Mouse (Mus musculus) embryonic facial prominence, embryonic 13.5 days (tissue): ENCODE results near the gene Cenpi. TPM values are rescaled to one million over a fixed set of nuclear protein-coding genes. Genes with fewer than 3 reads are reported as not detected.
A peak's percentile ranks its signal among the peaks of the same experiment; 100 is the strongest.
"Not testable (repeated sequence)": the region's sequence is repeated elsewhere in the genome, so short reads cannot be mapped to it uniquely, and the experiment has no call there.

ENCODE experiments used
- ATAC-seq: fragments of 200-750 bp; cut with Nextera tagmentation; 2 replicates; pipeline ENCODE4 v1.8.0; 2017; ENCODE audit warnings: low read depth; ENCODE audit not compliant: insufficient number of reproducible peaks, insufficient read depth, low FRiP score, low TSS enrichment
- H3K27ac ChIP-seq: fragments of 300-500 bp; sonication (generic); 2 replicates; pipeline ENCODE4 v1.5.1; 2015; ENCODE audit warnings: moderate library complexity, mild to moderate bottlenecking, inconsistent platforms
- H3K27me3 ChIP-seq: fragments of 300-500 bp; sonication (generic); 2 replicates; pipeline ENCODE4 v1.6.1; 2015; ENCODE audit warnings: mild to moderate bottlenecking, inconsistent platforms
- H3K36me3 ChIP-seq: fragments of 300-500 bp; sonication (generic); 2 replicates; pipeline ENCODE4 v1.6.1; 2015; ENCODE audit warnings: mild to moderate bottlenecking, inconsistent platforms
- H3K4me1 ChIP-seq: fragments of 300-500 bp; sonication (generic); 2 replicates; pipeline ENCODE4 v1.6.1; 2015; ENCODE audit warnings: inconsistent platforms
- H3K4me2 ChIP-seq: fragments of 300-500 bp; sonication (generic); 2 replicates; pipeline ENCODE4 v1.6.1; 2015; ENCODE audit warnings: moderate library complexity, mild to moderate bottlenecking, inconsistent platforms
- H3K4me3 ChIP-seq: fragments of 300-500 bp; sonication (generic); 2 replicates; pipeline ENCODE4 v1.5.1; 2015; ENCODE audit warnings: mild to moderate bottlenecking, inconsistent platforms
- H3K9ac ChIP-seq: fragments of 300-500 bp; sonication (generic); 2 replicates; pipeline ENCODE4 v1.6.1; 2015; ENCODE audit warnings: mild to moderate bottlenecking, inconsistent platforms
- H3K9me3 ChIP-seq: fragments of 300-500 bp; sonication (generic); 2 replicates; pipeline ENCODE4 v1.6.1; 2016; ENCODE audit warnings: inconsistent platforms
- WGBS: fragments of 180-500 bp; shearing (Covaris S2); methylation state at CpG from one replicate; pipeline ENCODE4 v1.1.7; 2015; ENCODE audit warnings: mixed read lengths; 5-methylcytosine and 5-hydroxymethylcytosine counted together
- polyA plus RNA-seq: library from polyadenylated mRNA; unstranded; fragments of >200 nt; fragmentation: Nextera tagmentation; extraction: Ambion mirVana; gene quantifications from 2 replicates; pipeline ENCODE4 v1.2.1, GENCODE M21; 2015

Cenpi gene
- polyA plus RNA-seq, 1 experiment from 2014 or later = 27.3 TPM

DNA sequence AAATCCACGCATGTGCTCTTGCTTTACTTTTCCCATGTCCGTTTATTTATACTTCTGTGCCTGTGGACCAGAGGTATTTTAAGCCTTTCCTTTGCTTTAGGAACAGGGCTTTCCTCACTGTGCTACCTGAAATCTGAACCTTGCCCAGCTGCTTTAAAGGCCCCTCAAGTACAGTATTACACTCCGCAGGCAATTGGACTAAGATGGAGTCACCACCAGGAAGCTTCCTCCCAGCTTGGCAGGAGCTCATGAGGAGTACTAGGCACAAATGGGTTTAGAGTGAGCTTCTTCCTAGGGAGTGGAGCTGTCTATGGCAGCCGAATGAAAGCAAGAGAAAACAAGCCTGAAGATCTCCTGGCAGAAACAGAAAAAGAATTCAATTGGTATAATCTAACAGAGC lies 10.7 kb upstream of the Cenpi start:
- WGBS = 36% methylated on average over 4 of the region's 4 CpGs
- H3K27me3 ChIP-seq = peaks cover 26% of the 10 kb centered on the region
- peak overlapping the region; percentile 48 for H3K4me3 ChIP-seq
- no peaks in the 10 kb centered on the region for H3K9me3 ChIP-seq
- H3K4me2 ChIP-seq = peak overlapping the region; percentile 63
- H3K36me3 ChIP-seq = no peaks in the 10 kb centered on the region
- H3K27ac ChIP-seq = no peak overlapping the region
- ATAC-seq = no peak
- peak overlapping the region; percentile 65; the same call in 1 of the 2 replicates for H3K9ac ChIP-seq
- H3K4me1 ChIP-seq = no peaks in the 10 kb centered on the region

DNA sequence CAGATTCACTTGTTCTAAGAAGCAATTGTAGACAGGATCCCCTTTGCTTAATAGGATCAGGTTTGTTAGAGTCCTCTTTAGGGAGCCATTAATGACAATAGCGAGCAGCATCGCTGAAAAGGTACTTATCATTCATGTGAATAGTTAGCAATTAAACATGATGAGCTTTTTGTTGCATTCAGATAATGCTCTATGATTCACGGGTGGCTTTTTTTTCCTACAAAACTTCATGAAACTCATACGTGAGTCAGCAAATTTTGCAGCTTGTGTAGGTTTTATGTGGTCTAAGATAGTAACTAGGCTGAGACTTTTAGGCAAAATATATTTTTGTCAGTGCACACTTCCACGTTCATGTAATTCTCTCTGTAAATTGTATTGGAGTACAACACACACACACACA lies 7.7 kb upstream of the Cenpi start:
- Histone ChIP-seq H3K36me3 (no peaks in the 10 kb centered on the region), H3K4me2 (no peak overlapping the region), H3K4me3 (no peak overlapping the region), H3K27ac (no peak overlapping the region), H3K27me3 (peaks cover 15% of the 10 kb centered on the region), H3K9me3 (no peaks in the 10 kb centered on the region), H3K4me1 (no peaks in the 10 kb centered on the region), H3K9ac (no peak overlapping the region)
- WGBS = 58% methylated on average over 5 of the region's 5 CpGs
- no peak for ATAC-seq

DNA sequence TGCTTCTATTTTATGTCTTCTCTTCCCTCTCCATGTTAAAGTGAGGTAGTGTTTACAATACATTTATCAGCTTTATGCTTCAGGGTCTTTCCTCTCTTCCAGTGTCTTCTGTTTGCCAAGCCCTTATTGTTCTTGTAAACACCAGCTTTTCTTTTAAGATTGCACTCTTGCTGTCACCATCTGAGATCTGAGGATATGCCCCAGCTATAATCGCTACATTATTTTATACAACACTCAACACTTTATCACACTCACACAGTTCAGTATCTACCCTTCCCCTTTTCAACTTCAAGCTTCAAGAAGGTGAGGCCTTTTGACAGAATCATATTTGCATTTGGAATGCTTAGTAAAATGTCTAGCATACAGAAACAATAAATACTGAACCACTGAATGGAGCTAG lies 4.6 kb upstream of the Cenpi start:
- no peak for ATAC-seq
- no peak overlapping the region for H3K9ac ChIP-seq
- no peak overlapping the region for H3K4me3 ChIP-seq
- WGBS = 86% methylated on average over 1 of the region's 1 CpGs
- H3K4me2 ChIP-seq = no peak overlapping the region
- no peaks in the 10 kb centered on the region for H3K9me3 ChIP-seq
- H3K4me1 ChIP-seq = no peaks in the 10 kb centered on the region
- H3K27ac ChIP-seq = no peak overlapping the region
- H3K27me3 ChIP-seq = no peaks in the 10 kb centered on the region
- H3K36me3 ChIP-seq = no peaks in the 10 kb centered on the region

DNA sequence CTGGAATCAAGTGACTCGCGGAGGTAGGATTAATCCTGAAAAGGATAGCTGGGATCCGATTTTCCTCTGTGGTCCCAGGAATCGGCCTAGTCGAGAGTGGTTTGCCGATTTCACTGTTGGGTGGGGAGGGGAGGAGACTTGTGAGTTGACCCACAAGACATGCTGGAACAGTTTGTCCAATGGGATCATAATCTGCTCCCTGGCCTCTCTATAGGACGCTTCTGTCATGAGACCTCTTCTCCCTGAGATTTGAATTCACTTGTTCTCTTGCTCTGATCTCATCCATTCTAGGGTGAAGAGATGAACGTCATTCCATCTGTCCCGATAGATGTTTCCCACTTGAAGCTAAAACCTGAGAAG lies 371 bp downstream of the Cenpi start:
- peak overlapping the region; percentile 68 for H3K9ac ChIP-seq
- H3K4me1 ChIP-seq = no peaks in the 10 kb centered on the region
- no peaks in the 10 kb centered on the region for H3K9me3 ChIP-seq
- no peaks in the 10 kb centered on the region for H3K27me3 ChIP-seq
- peak; percentile 72 for ATAC-seq
- H3K4me2 ChIP-seq = peak overlapping the region; percentile 55
- H3K36me3 ChIP-seq = no peaks in the 10 kb centered on the region
- peak overlapping the region; percentile 51; the same call in 1 of the 2 replicates for H3K27ac ChIP-seq
- peak overlapping the region; percentile 46 for H3K4me3 ChIP-seq
- 26% methylated on average over 9 of the region's 9 CpGs for WGBS

DNA sequence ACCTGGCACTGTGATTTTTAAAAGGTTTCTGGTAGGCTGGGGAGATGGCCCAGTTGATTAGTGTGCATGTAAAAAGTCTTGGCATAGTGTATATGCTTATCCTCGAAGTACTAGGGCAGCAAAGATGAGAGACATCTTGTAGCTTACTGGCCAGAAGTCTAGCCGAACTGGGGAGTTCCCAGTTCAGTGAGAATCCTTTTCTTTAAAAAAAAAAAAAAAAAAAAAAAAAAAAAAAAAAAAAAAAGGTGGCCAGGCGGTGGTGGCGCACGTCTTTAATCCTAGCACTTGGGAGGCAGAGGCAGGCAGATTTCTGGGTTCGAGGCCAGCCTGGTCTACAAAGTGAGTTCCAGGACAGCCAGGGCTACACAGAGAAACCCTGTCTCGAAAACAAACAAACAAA lies 3.3 kb downstream of the Cenpi start:
- not testable (repeated sequence) for H3K9ac ChIP-seq, ATAC-seq, H3K4me2 ChIP-seq, H3K36me3 ChIP-seq, H3K27ac ChIP-seq, H3K27me3 ChIP-seq, H3K4me1 ChIP-seq, H3K4me3 ChIP-seq, H3K9me3 ChIP-seq
- WGBS = 85% methylated on average over 7 of the region's 7 CpGs

DNA sequence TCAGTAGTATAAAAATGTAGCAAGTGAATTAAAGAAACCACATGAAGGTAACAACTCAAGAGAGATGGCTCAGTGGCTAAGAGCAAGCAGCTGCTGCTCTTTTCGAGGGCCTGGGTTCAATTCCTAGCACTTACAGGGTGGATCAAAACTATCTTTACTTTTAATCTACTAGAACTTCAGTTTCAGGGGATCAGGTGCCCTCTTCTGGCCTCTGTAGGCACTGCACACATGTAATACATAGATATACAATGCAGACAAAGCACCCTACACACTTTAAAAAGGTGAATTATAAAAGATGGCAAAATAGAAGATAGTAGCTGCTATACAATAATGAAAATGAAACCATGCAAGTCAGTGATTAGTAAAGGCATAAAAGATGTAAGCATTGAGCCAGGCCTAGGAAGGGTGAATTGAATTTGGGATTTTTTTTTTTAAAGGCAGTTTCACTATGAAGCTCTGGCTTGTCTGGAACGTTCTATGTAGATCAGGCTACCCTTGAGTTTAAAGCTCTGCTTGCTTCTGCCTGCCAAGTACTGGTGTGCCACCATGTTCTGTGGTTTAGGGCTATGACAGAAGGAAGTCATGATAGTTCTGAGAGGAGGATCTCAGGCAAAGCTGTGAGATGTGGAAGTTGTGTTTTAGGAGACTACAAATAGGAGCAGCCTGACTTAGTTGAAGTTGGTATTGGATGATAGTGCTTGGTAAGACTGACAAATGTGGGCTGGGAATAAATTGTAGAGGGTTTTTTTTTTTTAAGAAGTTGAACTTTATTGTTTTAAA lies 11.5 kb downstream of the Cenpi start:
- Histone ChIP-seq H3K4me3 (no peak overlapping the region), H3K9ac (no peak overlapping the region), H3K4me2 (no peak overlapping the region), H3K9me3 (no peaks in the 10 kb centered on the region), H3K27me3 (no peaks in the 10 kb centered on the region), H3K4me1 (no peaks in the 10 kb centered on the region), H3K27ac (no peak overlapping the region), H3K36me3 (0 out of 2 replicates have a peak, but pooled peaks cover 4% of the 10 kb centered on the region)
- 83% methylated on average over 2 of the region's 2 CpGs for WGBS
- ATAC-seq = no peak

DNA sequence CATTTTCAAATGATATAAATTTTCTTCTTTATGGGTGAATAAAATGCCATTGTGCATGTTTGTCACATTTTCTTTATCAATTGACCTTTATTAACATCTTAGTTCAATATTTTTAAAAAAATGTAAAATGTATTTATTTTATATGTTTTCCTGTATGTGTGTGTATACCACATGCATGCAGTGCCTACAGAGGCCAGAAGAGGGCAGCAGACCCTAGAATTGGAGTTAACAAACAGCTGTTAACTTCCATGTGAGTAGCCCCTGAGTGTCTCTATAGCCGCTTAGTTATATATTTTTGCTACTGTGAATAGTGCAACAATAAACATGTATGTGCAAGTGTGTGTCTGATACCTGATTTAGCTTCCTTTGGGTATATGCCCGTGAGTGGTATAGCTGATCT lies 25.4 kb downstream of the Cenpi start:
- Histone ChIP-seq H3K36me3 (peaks cover 10% of the 10 kb centered on the region), H3K9ac (no peak overlapping the region), H3K27me3 (no peaks in the 10 kb centered on the region), H3K4me2 (no peak overlapping the region), H3K9me3 (no peaks in the 10 kb centered on the region), H3K4me3 (no peak overlapping the region), H3K27ac (no peak overlapping the region), H3K4me1 (no peaks in the 10 kb centered on the region)
- 89% methylated on average over 2 of the region's 2 CpGs for WGBS
- no peak for ATAC-seq

DNA sequence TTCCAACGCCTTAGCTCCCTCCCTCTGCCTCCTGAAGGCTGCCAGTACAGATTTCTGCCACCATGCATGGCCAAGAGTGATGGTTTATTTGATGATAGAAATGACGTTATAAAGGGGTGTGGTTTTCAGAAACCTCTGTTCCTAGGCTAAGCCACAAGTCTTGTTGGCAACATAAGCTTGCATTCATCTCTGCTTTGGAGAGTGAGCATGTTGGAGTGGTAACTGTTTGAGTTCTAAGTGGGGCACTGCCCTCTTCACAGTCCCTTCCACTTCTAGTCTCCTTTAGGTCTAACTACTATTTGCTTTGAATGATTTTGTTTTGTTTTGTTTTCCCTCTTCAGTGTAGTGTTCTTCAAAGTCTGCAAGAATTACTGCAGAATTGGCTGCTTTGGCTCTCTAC lies 34.9 kb downstream of the Cenpi start:
- H3K4me2 ChIP-seq = no peak overlapping the region
- peaks cover 3% of the 10 kb centered on the region; the same call in 1 of the 2 replicates for H3K36me3 ChIP-seq
- ATAC-seq = no peak
- no peak overlapping the region for H3K4me3 ChIP-seq
- H3K9me3 ChIP-seq = no peaks in the 10 kb centered on the region
- H3K27ac ChIP-seq = no peak overlapping the region
- H3K27me3 ChIP-seq = peaks cover 4% of the 10 kb centered on the region; the same call in 1 of the 2 replicates
- H3K4me1 ChIP-seq = no peaks in the 10 kb centered on the region
- H3K9ac ChIP-seq = no peak overlapping the region
- WGBS = 78% methylated on average over 2 of the region's 2 CpGs

DNA sequence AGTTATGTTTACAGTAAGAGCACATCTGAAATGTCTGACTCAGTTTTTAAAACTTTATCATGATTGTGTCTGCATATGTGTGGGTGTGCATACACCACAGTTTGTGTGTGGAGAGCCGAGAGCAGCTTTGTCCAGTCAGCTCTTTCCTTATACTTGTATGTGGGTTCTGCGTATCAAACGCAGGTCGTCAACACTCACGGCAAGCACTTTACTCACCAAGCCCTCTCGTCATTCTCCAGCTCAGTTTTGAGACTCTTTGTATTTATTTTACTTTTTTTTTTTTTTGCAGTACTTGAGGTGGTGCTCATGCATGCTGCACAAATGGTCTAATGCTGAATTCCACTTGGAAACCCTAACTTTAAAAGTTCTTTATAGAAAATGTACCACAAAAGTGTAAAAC lies 42.3 kb downstream of the Cenpi start:
- Histone ChIP-seq H3K27me3 (no peaks in the 10 kb centered on the region; the same call in none of the 2 replicates), H3K4me2 (no peak overlapping the region), H3K4me3 (no peak overlapping the region), H3K4me1 (no peaks in the 10 kb centered on the region), H3K27ac (no peak overlapping the region), H3K9me3 (no peaks in the 10 kb centered on the region), H3K36me3 (no peaks in the 10 kb centered on the region; the same call in 1 of the 2 replicates), H3K9ac (no peak overlapping the region)
- no peak for ATAC-seq
- WGBS = 82% methylated on average over 6 of the region's 6 CpGs

DNA sequence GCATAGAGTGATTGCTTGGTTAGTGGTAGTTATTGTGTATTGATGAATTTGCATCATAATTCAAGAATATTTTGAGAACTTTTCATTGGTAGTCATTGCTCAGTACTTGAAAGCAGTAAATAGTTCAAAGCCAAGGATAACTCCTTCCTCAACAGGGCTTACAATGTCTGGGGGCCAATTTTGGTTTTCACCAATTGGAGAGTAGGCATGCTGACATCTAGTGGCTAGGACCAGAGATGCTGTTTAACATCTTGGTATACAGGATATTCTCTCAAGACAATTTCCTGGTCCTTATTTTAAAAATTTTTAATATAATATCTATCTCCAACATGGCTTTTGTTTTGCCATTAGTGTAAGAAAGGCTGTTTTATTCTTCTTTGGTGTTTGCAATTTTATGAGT lies 46.0 kb downstream of the Cenpi start:
- Histone ChIP-seq H3K4me2 (no peak overlapping the region), H3K9ac (no peak overlapping the region), H3K27me3 (no peaks in the 10 kb centered on the region; the same call in 1 of the 2 replicates), H3K4me1 (no peaks in the 10 kb centered on the region), H3K27ac (no peak overlapping the region), H3K36me3 (no peaks in the 10 kb centered on the region), H3K9me3 (no peaks in the 10 kb centered on the region), H3K4me3 (no peak overlapping the region)
- ATAC-seq = no peak

DNA sequence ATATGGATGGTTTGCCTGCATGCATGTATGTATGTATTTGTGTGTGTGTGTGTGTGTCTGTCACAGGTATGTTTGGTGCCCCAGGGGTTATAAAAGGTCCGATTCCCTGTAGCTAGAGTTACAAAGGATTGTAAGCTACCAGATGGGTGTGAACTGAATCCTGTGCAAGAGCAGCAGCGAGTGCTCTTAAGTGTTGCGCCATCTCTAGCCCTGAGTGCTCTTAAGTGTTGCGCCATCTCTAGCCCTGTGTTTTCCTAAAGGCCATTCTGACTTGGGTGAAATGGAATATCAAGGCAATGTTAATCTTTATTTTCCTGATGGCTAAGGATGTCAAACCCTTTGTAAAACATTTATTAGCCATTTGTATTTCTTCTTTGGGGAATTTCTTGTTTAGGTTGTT lies 51.5 kb downstream of the Cenpi start:
- 81% methylated on average over 4 of the region's 4 CpGs for WGBS
- Histone ChIP-seq H3K9ac (no peak overlapping the region), H3K4me1 (no peaks in the 10 kb centered on the region), H3K9me3 (no peaks in the 10 kb centered on the region), H3K27me3 (no peaks in the 10 kb centered on the region), H3K27ac (no peak overlapping the region), H3K36me3 (no peaks in the 10 kb centered on the region), H3K4me3 (no peak overlapping the region), H3K4me2 (no peak overlapping the region)
- ATAC-seq = no peak

DNA sequence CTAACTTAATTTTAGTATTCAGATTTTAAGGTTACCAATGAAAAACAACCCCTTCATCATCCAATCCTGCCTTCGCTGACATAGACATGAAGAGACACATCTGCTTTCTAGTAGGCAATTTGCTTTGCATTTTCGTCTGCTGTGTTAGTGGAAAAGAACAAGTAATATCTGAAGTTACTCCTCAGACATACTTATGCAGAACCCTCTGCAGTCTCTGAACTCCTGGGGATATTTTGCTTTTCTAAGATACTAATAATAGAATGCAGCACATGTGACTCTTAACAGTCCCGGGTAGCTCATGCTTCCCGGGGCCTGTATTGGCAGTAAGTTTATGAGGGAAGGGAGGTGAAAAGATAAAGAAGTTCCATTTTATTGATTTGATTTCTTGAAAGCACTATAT lies 54.3 kb downstream of the Cenpi start:
- H3K4me3 ChIP-seq = no peak overlapping the region
- H3K4me2 ChIP-seq = no peak overlapping the region
- no peaks in the 10 kb centered on the region for H3K36me3 ChIP-seq
- ATAC-seq = no peak
- H3K27ac ChIP-seq = no peak overlapping the region
- H3K9me3 ChIP-seq = no peaks in the 10 kb centered on the region
- WGBS = 79% methylated on average over 4 of the region's 4 CpGs
- H3K9ac ChIP-seq = no peak overlapping the region
- no peaks in the 10 kb centered on the region for H3K27me3 ChIP-seq
- H3K4me1 ChIP-seq = no peaks in the 10 kb centered on the region
